Mouse (Mus musculus) myocyte (in vitro differentiated cells): ENCODE measurements around the gene Aebp2.

Experiments
- CEBPB ChIP-seq: IDR thresholded peaks from 2 replicates; pipeline ENCODE4 v1.6.1; 2011; ENCODE audit warnings: mild to moderate bottlenecking, moderate library complexity; ENCODE audit not compliant: poor library complexity, insufficient read depth, severe bottlenecking
- E2F4 ChIP-seq: IDR thresholded peaks from one replicate; pipeline ENCODE4 v1.6.1; 2011; ENCODE audit warnings: mild to moderate bottlenecking, control low read depth, moderate library complexity; ENCODE audit not compliant: insufficient read depth
- MAX ChIP-seq: IDR thresholded peaks from one replicate; pipeline ENCODE4 v1.6.1; 2011; ENCODE audit warnings: low read depth, mild to moderate bottlenecking, control low read depth
- MYOG ChIP-seq, 3 experiments: IDR thresholded peaks; one replicate each; pipeline ENCODE4 v1.6.1; 2011; ENCODE audit warnings: control low read depth in 2 of 3, low read depth in 2 of 3, mild to moderate bottlenecking in 2 of 3; ENCODE audit not compliant: insufficient read length in 2 of 3, control insufficient read depth in 1 of 3, insufficient read depth in 1 of 3
- POLR2A ChIP-seq: IDR thresholded peaks from one replicate; pipeline ENCODE4 v1.6.1; 2011; ENCODE audit warnings: low read depth, mild to moderate bottlenecking, control low read depth, moderate library complexity; ENCODE audit not compliant: insufficient read length
- POLR2AphosphoS2 ChIP-seq: IDR thresholded peaks from one replicate; pipeline ENCODE4 v1.6.1; 2011; ENCODE audit warnings: low read depth, control low read depth; ENCODE audit not compliant: insufficient read length
- REST ChIP-seq: IDR thresholded peaks from one replicate; pipeline ENCODE4 v1.6.1; 2011; ENCODE audit warnings: mild to moderate bottlenecking, control low read depth, moderate library complexity; ENCODE audit not compliant: insufficient read depth, insufficient read length
- SRF ChIP-seq: IDR thresholded peaks from one replicate; pipeline ENCODE4 v1.6.1; 2011; ENCODE audit warnings: low read depth; ENCODE audit not compliant: control insufficient read depth, insufficient read length
- TCF12 ChIP-seq: IDR thresholded peaks from one replicate; pipeline ENCODE4 v1.6.1; 2011; ENCODE audit warnings: mild to moderate bottlenecking, control low read depth; ENCODE audit not compliant: poor library complexity, insufficient read depth, severe bottlenecking
- USF1 ChIP-seq: IDR thresholded peaks from one replicate; pipeline ENCODE4 v1.6.1; 2011; ENCODE audit warnings: low read depth, mild to moderate bottlenecking, control low read depth, moderate library complexity

DNA sequence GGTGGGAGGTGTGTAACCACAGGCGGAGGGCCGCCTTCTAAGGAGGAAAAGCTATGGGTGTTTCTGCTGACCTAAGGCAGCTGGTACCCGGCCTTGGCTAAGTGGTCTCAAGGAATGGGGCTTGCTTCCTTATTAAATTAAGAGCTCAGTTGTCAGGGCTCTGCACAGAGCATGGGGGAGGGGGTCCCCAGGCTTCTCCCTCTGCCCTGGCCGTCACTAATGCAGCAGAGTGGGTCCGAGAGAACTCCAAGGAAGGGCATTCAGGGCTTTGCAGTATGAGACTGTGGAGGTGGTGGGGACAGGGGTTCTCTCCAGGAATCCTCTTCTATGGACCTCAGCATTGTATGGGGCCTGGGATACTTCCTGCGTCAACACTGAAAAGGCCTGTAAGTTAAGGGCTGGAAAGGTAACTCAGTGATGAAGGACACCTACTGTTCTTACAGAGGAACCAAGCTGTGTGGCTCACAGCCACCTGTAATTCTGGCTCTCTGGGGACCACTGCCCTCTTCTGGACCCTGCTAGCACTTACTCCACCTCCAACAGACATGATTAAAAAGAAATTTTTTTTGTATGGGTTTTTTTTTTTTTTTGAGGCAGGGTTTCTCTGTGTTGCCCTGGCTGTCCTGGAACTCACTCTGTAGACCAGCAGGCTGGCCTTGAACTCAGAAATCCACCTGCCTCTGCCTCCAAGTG, 87.1 kb downstream of the Aebp2 start:
- TF ChIP-seq REST (no peak), MYOG (IDR thresholded peaks at IDR 0.05; ENCODE audit: control insufficient read depth in 1 of 3, insufficient read depth in 1 of 3, insufficient read length in 2 of 3, low read depth in 2 of 3) (no peak), CEBPB (no peak), SRF (no peak), POLR2AphosphoS2 (no peak), POLR2A (no peak), MAX (no peak), USF1 (no peak), TCF12 (no peak), E2F4 (no peak)
